Mouse (Mus musculus) brain, embryonic 14.5 days (tissue): ENCODE results near the gene Fndc3a.

Source experiments
- CTCF ChIP-seq: fragments of 200-500 bp; IDR thresholded peaks from 2 replicates; pipeline ENCODE4 v1.5.1; 2012; ENCODE audit warnings: inconsistent platforms, mild to moderate bottlenecking, moderate library complexity, borderline replicate concordance; ENCODE audit not compliant: insufficient read depth, insufficient read length; ENCODE audit errors: extremely low read depth
- POLR2A ChIP-seq: fragments of 200-500 bp; IDR thresholded peaks from 2 replicates; pipeline ENCODE4 v1.6.1; 2012; ENCODE audit warnings: mild to moderate bottlenecking, inconsistent platforms, borderline replicate concordance; ENCODE audit not compliant: poor library complexity, insufficient read depth, insufficient read length, severe bottlenecking; ENCODE audit errors: extremely low read depth

DNA sequence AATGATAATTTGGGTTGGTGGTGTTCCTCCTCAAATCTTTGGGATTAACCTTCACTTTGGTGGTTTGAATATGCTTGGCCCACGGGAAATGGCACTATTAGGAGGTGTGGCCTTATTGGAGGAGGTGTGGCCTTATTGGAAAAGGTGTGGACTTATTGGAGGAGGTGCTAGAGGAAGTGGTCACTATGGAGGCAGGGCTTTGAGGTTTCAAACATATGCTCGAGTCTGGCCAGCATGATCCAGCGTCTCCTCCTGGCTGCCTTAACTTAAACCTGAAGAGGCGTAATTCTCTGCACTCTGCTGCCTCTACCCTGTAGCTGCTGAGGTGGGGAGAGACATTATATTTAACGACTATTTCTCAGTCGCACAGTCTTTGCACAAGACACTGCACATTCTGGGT, 206.6 kb downstream of the Fndc3a start:
- TF ChIP-seq POLR2A: no peak
- TF ChIP-seq CTCF: no peak
